Mouse (Mus musculus) testis, adult 2 months (tissue): ENCODE measurements at regions not wholly inside any gene's neighbourhood (a gene's known extent, or its start where the extent isn't known, plus 50 kb on each side); places are given as distances from the start of the nearest gene placed in this dataset.

Experiments used
- CTCF ChIP-seq: fragments of 200-500 bp; IDR thresholded peaks from 2 replicates; pipeline ENCODE4 v1.5.1; 2012; ENCODE audit warnings: low read depth, mild to moderate bottlenecking, inconsistent platforms, low read length, moderate library complexity; ENCODE audit not compliant: control insufficient read depth, insufficient read depth, insufficient replicate concordance
- POLR2A ChIP-seq: fragments of 200-500 bp; IDR thresholded peaks from 2 replicates; pipeline ENCODE4 v1.6.1; 2012; ENCODE audit warnings: low read depth, mild to moderate bottlenecking, inconsistent platforms, low read length, moderate library complexity; ENCODE audit not compliant: control insufficient read depth

DNA sequence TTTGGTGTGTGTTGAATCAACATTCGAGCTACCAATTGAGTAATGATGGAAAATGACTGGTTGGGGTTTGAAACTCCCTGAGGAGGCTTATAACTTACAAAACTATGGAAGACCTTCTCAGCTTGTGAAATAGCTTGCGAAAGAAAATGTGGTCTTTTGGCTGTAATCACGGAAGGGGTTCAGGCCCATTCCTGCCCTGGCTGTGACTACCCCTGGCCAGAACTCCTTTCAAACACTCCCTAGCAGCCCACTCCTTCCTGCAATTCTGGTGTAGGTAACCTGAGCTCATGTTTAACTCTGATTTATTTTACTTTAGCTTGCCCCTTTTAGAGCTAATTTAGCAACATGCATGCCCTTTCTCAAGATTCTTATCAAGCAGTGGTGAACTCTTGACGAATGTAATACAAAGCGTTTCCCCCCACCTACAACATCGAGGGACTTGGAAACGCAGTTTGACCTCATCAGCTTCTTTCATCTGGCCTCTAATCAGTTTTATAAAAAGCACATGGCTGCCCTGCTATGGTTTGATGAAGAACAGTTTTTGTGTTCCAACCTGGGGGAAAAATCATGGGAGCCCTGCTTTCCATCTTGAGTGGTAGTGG is 59.8 kb upstream of the Mki67 start:
- TF ChIP-seq CTCF (no peak), POLR2A (no peak)
